Mouse (Mus musculus): ENCODE results near the gene Spcs3. TPM values are rescaled to one million over a fixed set of nuclear protein-coding genes. Genes with fewer than 3 reads are reported as not detected.

Spcs3 gene
- polyA plus RNA-seq, 1 experiment, result 42.3 TPM

DNA sequence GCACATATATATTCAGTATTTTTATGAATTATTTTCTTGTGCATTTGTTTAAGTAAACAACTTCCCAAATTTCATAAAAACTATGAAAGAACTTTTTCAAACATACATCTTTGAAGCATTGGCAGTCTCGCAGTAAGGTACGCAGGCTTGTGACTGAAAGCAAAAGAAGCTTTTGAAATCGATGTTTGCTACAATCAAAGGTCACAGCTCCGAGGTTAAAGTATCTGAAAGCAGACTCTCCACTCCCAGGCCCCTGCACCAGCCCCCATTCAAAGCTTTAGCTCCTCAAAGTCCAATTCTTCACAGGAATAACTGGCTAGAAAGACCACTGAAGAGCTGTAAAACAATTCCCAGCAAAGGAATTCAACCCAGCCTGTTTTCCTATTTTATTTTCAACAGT is 9.3 kb downstream of the Spcs3 start:
- no peak for TF ChIP-seq GATA1 (IDR thresholded peaks at IDR 0.05; ENCODE audit: low read length)

DNA sequence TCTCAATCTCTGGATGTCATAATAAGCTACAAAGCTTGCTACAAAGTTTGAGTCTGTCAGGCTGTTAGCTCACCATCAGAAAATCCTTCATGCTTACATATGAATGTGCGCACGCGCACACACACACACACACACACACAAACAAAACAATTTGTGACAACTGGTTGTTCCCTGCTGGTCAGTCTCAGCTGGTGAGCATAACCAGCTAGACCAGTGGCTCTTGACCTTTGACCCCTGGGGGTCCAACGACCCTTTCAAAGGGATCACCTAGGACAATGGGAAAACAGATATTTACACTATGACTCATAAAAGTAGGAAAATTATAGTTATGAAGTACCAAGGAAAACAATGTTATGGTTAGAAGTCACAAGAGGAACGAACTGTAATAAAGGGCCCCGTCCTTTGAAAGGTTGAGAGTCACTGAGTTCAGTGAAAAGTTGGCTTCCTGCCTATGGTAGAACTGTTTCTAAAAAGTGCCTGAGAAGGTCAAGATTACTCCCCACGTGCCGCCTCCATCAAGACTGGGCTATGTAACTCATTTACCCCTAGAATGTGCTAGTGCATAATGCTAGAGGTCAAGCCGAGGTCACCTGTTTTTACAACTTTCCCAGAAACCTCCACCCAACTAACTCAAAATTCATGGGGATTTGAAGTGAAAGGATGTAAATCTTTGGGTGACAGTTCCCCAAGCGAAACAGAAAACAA is 10.9 kb downstream of the Spcs3 start:
- TF ChIP-seq GATA1 (IDR thresholded peaks at IDR 0.05; ENCODE audit: low read length), result no peak

DNA sequence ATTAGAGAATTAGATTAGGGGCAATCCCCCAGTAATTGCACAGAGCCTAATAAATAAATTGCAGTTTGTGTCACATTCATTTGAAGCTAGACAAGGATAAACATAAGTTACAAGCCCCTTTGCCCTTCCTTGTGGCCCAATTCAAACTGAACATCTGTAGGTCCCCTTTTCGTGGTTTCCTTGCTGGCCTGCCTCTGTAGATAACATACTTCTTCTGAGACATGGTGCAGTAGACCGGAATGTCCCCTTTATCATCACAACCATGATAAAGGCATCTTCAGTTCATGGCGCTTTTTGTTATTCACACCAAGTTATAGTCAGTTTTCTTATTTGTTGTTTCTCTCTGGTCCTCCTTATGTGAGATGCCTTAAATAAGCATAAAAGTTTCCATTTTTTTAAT is 18.0 kb downstream of the Spcs3 start:
- peak; percentile 96 for TF ChIP-seq GATA1 (IDR thresholded peaks at IDR 0.05; ENCODE audit: low read length)

DNA sequence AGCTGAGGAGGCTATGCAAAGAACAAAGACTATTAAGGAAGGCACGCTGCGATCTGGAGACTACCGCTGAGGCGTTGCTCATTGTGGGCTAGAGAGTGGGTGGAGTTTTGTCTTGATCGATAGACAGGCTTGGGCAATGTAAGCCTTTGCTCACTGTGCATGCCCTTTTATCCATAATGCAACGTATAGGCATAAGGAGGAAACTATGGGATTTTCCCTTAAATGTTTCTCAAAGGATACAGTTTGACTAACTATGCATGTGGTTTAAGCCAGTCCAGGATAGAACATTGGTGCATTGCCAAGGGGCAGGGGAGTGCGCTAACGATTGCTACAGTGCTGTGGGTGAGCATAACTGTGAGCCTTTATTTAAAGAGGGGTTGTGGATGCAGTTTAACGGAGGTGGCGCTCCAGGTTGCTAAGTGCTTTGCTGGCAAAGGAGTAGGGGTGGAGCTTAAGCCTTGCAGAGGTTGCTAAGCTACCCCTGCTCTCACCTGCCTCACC is 20.5 kb downstream of the Spcs3 start:
- TF ChIP-seq GATA1 (IDR thresholded peaks at IDR 0.05; ENCODE audit: low read length), result no peak

DNA sequence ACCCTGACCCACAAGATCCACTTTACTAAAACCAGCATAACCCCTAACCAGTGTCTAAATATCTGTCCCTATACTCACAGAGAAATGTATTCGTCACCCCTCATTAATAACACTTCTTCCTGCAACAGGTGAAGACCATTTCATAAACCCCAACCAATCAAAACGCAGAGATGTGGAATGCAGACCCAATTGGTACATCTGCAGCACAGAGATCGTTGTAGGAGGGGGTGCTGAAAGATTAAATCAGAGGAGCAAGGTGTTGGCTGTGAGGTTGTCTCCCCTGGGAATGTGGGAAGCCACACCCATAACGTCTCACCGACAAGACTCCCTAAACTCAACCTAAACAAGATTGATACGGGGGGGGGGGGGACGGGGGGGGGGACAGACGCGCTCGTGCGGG is 21.0 kb downstream of the Spcs3 start:
- no peak for TF ChIP-seq GATA1 (IDR thresholded peaks at IDR 0.05; ENCODE audit: low read length)

DNA sequence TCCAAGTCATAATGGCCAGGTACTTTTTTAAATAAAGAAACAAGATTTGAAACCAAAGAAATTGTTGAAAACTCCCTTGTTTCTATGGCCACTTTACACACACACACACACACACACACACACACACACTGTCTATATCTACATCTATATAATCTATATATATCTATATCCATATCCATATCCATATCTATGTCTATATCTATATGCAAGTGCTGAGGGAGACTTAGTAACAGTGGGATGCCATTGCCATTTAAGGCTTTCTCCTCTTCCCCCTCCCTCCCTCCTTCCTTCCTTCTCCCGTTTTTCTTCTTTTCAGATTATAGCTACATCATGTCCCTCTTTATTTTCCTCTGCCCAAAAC is 21.7 kb downstream of the Spcs3 start:
- TF ChIP-seq GATA1 (IDR thresholded peaks at IDR 0.05; ENCODE audit: low read length), result no peak

DNA sequence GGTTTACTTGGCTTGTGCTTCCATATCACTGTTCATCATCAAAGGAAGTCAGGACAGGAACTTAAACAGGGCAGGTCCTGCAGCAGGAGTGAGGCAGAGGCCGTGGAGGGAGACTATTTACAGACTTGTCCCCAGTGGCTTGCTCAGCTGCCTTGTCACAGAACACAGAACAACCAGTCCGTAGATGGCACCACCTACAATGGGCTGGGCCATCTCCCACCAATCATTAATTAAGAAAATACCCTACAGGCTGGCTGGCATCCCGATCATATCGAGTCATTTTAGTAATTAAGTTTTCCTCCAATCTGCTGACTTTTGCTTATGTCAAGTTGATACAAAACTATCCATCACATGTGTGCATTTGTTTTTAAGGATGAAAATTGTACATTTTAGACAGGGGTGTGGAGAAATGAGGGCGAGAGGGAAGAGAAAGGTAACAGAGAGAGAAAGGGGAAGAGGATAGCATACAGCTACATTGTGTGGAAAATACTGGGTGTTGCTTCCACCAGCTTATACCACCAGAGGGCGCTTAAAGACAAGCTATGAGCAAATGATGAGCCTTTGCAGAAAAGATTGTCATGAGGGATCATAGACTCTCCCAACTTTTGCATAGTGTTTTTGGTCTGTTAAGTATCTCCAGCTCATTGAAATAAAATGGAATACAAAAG is 22.2 kb downstream of the Spcs3 start:
- TF ChIP-seq GATA1 (IDR thresholded peaks at IDR 0.05; ENCODE audit: low read length), result no peak

DNA sequence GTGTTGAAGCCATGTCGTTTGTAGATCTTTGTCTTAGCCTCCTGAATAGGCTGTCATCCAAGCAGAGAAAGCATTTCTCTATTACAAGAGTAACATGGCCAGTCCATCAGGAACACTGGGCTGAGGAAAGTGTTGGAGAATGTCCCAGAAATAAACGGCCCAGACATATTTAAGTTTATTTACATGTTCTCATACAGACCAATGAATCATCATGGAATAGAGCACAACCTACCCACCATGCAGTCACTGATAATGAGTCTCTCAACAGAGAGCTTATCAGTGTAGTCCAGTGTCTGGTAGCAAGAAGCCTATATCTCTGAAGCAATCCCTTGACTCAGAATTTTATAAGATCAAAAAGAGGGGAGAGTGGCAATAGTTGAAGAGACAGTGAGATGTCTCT is 24.7 kb downstream of the Spcs3 start:
- peak; percentile 20 for TF ChIP-seq GATA1 (IDR thresholded peaks at IDR 0.05; ENCODE audit: low read length)

DNA sequence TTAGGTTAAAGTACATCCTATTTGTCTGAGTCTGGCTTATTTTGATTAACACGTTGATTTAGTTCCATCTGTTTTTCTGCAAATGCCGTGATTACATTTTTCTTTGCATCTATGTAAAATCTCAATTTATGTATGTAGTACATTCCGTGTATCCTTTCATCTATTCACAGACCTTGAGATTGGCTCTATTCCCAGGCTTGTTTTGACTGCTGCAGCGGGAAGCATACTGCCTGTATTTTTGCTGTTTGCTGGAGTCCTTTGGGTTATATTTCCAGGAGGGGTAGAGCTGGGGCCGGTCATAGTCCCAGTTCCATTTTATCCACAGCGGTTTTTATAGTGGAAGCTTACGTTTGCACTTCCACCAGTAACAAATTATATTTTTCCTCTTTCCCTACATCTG is 26.7 kb downstream of the Spcs3 start:
- no peak for TF ChIP-seq GATA1 (IDR thresholded peaks at IDR 0.05; ENCODE audit: low read length)

DNA sequence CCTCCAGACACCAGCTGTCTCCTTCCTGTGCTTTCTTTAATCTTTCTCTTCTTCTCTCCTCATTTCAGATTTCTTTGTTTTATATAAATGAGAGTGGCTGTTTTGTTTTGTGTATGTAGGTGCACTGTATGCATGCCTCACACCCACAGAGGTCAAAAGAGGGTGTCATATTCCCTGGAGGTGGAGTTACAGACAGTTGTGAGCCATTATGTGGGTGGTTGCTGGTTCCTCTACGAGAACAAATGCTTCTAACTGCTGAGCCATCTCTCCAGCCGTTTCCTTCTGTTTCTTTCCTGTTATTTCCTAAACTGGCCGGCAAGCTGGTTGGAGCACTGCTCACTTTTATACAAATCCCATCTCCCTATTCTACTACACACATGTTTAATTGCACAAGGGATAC is 35.9 kb downstream of the Spcs3 start:
- TF ChIP-seq GATA1 (IDR thresholded peaks at IDR 0.05; ENCODE audit: low read length), result no peak

DNA sequence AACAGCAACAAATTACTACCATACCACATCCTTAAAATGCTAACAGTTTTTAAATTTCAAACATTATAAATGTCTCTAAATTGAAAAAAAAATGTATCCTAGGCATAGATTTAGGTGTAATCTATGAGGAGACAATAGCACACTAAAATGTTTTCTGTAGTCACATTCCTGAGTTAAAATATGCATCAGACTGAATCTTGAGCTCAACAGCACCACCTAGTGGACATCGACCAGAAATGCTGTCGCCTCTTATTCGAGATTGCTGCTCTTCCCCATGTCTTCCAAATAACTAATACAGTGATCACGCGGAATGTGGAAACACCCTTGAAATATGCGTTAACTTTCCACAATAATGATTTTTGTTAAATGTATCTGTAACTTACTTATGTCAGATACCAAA is 36.7 kb downstream of the Spcs3 start:
- TF ChIP-seq GATA1 (IDR thresholded peaks at IDR 0.05; ENCODE audit: low read length), result no peak

DNA sequence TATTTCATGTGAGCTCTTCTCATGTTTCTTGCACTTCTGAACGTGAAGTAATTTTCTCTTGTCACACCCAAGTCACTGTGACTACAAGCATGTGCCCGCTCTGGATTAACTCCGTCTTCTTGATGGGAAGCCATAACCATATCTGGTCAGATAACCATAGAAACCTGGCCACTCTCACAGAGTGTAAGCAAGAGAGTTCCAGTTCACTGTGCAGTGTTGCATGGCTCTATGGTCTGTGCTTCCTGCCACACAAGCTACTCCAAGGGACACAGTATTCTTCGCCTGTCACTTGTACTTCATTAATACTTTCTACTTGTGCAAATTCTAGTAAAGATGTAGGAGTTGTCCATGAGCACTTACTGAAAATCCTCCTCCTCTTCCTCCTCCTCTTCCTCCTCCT is 37.9 kb downstream of the Spcs3 start:
- no peak for TF ChIP-seq GATA1 (IDR thresholded peaks at IDR 0.05; ENCODE audit: low read length)

DNA sequence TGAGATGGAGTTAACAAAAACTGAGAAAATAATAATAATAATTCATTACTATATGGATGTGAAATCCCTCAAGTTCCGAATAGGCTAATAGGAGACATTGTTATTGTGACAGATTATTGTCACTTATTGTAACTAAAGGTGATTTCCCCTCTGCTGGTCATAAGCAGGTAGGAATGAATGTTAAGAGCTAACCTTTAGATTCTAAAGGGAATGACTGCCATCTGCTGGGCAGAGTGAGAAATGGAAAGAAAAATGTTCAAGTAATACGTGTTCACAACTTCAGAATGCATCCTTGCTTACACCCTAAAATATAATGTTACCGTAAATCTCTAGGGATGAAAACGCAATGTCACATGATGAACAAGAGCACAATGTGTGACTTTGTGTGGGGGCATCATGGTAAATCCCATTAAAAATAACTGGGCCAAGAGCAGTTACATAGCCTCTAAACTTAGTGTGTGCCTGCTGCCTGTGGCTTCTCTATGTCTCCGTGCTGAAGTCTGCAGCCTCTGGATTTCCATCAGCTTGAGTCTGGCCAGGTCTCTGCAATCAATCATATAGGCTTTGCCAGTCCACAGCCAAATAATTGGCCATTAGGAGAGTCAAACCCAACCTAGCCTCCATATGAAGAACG is 38.6 kb downstream of the Spcs3 start:
- TF ChIP-seq GATA1 (IDR thresholded peaks at IDR 0.05; ENCODE audit: low read length), result no peak

DNA sequence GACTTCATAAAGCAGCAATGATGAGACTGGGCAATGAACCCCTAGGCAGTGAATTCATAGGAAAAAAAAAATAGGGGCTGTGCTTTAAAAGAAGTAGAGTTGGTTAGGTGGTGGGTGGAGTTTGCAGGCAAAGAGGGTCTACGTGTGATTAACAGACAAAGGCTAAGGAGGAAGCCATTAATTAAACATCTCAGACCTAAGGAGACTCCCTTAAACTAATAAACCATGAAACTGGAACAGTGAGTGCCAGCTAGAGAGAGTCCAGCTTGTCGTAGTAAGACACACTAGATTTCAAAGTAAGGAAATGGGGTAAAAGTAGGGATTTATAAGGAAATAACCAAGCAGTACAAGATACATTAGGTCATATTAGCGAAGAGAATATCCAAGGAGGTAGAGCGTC is 41.4 kb downstream of the Spcs3 start:
- no peak for TF ChIP-seq GATA1 (IDR thresholded peaks at IDR 0.05; ENCODE audit: low read length)

DNA sequence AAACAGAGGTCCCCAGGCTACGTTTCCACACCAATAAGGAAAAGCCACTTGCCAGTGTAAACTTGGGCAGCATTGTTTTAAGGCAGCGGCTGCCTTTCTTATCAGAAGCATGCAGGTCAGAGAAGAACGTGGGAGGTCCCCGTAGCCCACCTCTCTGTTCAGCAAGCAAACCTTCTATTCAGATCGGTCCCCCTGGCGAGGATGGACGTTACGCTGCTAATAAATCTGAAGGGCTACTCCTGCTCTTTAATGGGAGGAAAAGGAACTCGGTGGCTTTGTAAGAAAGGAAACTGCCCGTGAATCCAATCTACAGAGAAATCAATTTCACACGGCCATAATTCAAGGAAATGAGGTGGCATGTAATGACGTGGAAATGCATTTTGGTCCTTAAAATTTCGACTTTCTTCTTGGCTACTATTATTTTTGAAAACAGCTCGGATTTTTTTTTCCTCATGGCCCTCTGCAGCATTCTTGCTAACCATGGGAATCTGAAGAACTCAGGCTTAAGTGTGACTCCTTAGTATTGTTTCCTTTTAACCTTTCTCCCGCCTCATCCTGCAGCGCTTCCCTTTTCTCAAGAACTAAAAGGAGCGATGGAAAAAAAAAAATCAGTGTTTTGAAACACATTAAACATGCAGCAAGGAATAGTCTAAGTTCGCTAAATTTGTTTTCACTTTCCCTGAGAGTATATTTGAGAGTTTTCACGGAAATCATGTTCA is 43.1 kb downstream of the Spcs3 start:
- no peak for TF ChIP-seq GATA1 (IDR thresholded peaks at IDR 0.05; ENCODE audit: low read length)

Other genes with a start within 250 kb of the Spcs3 start
- 0.18 TPM in 1 of 2 replicates, not detected in the other for gene Asb5, start 418 bp downstream of the Spcs3 start, polyA plus RNA-seq (2012)
- gene Spata4, start 70.8 kb upstream of the Spcs3 start, polyA plus RNA-seq (2012), result not detected in 2 replicates

All from G1E-ER4 (cell line).